Mouse (Mus musculus): ENCODE measurements around the gene Cltc. TPM values are rescaled to one million over a fixed set of nuclear protein-coding genes. Genes with fewer than 3 reads are reported as not detected.
A peak's percentile ranks its signal among the peaks of the same experiment; 100 is the strongest.
"Not testable (repeated sequence)": the region's sequence is repeated elsewhere in the genome, so short reads cannot be mapped to it uniquely, and the experiment has no call there.

Cltc gene
- polyA plus RNA-seq (2012; rRNA removed), result 193 and 196 TPM in 2 replicates

DNA sequence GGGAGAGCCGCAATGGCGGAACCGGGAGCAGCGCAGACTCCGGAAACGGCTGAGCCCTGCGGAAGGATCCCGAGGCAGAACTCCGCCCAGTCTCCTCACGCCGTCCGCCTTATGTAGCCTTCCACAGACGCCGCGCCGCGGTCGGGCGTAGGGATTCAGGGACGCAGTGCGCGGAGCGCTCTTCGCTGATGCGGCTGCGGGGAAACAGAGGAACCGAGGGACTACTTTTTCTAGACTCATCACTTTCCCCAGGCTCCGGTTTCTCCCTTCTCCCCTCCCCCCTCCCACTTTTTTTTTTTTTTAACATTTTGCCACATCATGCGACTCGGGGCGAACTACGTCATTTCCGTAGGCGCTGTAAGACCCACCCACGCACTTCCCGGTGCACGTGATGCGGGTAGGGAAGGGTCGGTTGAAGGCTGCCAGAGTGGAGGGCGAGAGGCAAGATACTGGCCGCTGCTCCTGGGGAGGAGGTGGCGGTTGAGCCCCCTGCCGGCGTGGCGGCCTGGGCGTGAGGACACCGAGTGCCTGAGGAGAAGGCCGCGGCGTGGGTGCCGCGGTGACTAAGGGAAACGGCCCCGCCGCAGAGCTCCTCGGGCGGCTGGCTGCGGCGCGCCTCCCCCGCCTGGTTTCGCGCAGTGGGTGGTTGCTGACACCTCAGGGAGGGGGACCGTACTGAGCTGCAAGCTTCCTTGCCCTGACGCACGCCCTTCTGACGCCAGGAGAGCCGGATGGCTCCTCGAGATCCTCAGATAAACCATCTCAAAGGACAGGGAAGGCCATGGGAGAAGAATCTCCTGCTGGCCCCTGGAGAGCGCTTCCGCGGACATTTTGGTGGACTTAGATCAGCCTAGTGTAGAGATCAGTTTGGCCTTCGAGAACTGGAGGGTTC, at the start of gene Cltc:
TSS of gene Cltc (minus strand) at position 86 of the 892 bp plus-strand sequence.
- peak; percentile 98 for DNase-seq (ENCODE audit: low spot score)

DNA sequence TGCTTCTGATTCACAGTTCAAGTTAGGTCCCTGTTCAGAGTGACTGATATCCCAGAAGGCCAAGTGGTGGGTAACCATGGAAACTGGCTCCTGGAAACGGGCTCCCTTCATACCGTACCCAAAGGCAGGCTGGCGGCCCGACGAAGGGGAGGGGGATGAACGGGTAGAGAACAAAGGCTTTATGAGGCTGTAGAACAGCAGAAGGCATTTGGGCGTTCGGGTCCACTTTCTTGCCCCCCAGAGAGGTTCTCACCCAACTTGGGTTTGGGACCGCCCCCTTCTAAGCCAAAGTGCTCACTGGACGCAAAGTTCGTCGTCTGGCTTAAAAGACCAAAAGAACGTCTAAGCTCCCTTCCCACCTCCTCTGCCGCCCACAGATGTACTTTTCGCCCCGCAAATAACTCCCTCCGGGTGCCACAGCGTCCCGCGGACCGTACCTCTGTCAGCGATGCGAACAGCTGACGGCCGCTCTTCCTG, 49.7 kb upstream of the Cltc start:
- DNase-seq (ENCODE audit: low spot score), result no peak

DNA sequence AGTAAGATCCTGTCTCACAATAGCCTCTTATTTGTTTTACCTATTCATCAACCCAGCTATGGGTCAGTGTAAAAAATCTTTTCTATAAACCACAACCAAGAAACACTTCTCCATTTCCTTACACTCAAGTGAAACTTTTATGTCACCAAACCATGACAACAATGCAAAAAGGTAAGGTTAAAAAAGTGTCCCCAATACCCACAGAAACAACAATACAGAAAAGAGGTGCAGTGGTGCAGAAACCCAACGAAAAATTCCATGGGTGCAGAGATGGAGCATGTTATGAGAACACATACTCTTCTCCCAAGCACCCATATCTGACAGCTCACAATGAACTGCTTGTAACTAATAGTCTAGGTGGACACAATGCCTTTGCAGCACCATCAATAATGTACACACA, 36.8 kb upstream of the Cltc start:
- no peak for DNase-seq (ENCODE audit: low spot score)

DNA sequence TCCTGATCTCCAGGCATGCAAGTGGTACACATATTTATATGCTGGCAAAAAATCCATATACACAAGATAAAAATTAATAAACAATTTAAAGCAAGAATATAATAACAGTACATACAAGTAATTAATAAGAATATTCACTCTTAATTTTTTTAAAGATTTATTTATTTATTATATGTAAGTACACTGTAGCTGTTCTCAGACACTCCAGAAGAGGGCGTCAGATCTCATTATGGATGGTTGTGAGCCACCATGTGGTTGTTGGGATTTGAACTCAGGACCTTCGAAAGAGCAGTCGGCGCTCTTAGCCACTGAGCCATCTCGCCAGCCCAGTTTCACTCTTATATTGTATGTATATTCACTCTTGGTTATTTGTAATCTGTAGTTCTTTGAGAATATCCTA, 30.1 kb upstream of the Cltc start:
- DNase-seq (ENCODE audit: low spot score), result not testable (repeated sequence)

DNA sequence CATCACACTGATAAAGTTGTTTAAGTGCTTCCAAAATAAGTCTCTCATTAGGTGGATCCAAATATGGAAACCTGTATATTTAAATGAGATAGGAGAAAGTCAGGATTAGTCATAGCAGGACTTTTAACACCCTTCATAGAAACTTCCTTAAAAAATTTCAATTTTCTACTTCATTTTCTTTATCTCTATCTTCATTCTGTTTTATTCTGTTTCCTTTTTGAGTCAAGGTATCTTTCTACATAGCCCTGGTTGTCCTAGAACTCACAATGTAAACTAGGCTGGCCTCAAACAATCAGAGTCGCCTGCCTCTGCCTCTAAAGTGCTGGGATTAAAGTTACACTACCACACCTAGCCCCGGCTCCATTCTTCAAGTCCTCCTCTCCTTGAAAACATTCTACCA, 28.4 kb upstream of the Cltc start:
- no peak for DNase-seq (ENCODE audit: low spot score)

DNA sequence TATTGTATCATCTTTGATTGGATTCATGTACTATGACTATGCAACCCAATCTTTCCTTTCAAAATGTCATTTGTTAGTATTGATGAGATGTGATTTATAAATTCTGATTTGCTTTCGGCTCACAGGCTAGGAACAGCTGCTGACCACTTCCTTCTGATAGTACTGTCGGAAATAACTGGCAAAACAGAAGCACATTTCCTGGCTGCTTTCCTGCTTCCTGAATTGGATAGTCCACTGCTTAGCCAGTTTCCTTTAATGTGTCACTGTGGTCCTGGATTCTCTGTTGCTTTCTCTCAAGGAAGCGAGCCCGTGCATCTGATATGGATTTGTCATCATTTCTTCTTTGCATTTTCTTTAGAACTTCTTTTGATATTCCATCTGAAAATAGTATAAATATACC, 12.5 kb upstream of the Cltc start:
- DNase-seq (ENCODE audit: low spot score), result no peak

DNA sequence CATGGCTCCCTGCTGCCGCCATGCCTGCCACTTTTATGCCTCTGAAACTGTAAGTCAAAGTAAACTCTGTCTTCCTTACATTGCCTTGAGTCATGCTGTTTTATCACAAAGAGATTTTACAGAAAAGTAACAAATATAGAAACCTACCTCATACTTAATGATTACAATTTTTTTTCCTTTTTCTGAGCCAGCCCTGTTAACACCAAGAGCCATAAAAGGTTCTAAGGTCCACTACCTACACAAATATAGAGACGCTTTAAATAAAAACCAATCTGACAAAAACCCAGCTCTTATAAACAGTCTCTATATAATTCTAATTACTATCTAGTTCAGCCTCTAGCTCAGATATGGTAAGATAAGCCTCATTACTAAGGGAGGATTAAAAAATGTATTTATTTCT, 7.1 kb upstream of the Cltc start:
- no peak for DNase-seq (ENCODE audit: low spot score)

DNA sequence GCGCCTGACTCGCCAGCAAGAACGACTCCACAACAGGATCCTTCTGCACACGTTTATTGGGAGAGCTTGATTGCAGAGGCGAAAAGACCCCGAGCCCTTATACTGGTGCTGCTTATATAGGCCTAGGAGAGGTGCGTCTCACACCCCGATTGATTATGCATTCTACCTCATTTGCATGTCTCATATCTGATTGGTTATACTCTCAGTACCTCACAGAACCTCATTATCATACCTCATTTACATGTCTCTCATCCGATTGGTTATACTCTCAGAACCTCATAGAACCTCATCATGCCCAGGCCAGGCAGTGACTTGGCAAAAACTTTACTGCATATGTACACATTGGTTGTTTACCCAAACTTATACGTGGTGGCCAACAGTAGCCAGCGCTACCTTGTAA, 5.8 kb upstream of the Cltc start:
- DNase-seq (ENCODE audit: low spot score), result not testable (repeated sequence)

DNA sequence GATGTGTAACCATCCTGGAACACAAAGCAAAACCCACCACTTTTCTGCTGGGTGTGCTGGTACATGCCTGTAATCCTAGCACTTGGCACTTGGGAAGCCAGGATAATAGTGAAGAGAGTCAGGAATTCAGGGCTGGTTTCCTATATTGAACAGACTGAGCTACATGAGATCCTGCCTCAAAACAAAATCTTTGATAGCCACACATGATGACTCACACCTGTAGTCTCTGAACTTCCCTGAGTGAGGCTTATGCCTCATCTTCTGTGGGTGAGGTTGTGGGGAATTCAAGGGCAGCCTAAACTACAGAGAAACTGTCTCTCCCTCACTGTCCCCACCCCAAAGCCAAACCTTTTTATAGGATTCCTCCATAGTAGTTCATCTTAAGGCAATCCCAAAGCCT, 3.0 kb upstream of the Cltc start:
- no peak for DNase-seq (ENCODE audit: low spot score)

DNA sequence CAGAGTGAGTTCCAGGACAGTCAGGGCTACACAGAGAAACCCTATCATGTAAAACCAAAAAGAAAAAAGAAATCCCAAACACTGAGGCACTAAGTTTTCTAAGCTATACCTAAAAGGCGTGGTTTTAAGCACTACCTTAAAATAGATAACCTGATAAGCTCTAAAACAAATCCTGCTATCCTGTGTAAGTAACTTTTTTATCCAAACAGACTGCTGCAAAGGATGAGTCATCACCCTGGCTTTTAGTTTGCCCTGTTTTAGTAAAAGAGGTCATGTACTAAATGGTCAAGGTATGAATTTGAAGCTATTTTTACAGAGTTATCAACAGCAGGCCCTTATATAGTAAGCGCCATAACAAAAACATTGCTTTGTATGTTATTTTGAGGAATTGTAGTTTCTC, 2.5 kb upstream of the Cltc start:
- no peak for DNase-seq (ENCODE audit: low spot score)

DNA sequence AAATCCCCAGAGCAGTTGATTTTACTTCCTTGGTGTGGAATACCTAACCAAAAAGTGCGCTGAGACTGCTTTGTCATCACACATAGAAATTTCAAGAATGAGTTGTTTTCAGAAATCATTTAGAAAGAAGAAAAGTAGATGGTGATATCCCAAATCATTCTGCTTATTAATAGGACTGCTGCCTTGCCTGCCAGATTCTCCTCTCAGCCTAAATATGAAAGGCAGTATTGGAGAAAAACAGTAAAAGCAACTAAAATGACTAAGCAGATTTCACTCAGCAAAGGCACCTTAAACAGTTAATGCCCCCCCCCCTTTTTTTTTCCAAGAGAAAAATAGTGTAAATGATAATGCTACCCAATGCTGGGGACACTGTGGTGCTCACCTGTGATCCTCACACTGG, 1.9 kb upstream of the Cltc start:
- DNase-seq (ENCODE audit: low spot score), result no peak

DNA sequence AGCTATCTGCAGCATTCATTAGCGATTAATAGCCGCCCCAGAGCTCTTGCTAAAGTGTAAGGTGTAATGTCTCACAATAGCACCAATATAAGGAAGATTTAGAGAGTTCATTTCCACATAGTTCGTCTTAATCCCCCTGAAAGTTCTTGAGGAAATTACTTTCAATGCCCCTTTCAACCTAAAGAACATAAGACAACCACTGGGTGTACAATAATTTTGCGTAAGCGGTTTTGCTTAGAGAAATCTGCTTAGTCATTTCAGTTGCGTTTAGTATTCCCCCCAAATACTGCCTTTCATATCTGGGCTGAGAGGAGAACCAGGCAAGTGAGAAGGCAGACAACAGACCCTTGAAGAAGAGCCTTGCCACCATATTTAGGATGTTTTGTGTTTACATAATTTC, 1.2 kb upstream of the Cltc start:
- DNase-seq (ENCODE audit: low spot score), result no peak

DNA sequence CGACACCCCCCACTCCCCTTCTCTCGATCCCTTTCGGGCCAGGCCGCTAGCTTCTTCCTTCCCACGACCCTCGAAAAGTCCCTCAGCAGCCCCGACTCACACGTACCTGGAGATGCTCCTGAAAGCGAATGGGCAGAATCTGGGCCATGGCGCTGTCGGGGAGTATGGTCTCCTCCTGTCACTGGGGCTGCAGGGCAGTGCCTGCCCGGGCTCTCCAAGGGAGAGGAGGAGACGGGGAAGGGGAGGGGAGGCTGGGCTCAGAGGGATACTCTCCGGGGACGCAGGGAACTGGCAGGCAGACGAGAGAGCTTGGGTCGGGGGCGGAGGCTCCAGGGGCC, 254 bp downstream of the Cltc start:
- DNase-seq (ENCODE audit: low spot score), result no peak

DNA sequence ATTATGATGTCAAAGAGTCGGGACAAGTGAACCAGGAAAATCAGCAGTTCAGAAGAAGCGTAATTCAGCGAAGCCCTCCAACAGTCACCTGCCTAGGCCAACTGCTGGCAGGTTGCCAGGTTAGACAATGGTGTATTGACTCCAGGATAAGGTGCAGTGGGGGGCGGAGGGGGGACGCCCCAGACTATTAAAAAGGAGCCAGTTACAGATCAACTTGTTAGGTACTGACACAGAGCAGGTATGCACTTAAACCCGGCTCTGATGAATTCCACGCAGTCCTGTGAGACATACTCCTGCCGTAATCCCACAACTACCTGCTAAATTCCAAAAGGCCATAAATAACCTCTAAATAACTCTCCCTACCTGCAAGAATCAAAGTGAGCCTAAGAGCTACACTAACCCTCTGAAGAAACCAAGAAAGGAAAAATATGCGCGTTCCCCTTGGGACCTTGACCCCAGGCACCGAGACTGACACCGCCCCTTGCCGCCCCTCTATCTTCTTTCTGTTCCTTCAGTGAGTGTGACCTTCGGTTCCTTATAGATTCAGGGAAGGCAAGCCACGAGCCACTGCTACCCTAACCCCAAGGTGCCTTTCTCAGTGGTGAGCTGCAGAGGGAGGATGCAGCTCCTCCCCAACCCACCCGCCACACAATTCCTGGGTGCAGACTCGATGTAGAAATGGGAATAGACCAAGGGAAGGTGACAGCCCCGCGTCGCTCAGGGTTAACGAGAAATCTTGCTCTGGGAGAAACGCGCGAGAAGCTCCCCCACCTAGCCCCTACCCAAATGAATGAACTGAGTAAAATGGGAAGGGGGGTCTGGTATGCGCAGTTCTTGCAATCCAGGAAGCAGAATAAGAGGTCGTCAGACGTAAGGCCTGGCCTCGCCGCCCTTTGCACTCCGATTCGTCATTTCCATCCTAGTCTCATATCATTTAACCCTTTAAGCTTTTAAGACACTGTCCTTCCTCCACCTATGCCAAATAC, 916 bp downstream of the Cltc start:
- peak; percentile 31 for DNase-seq (ENCODE audit: low spot score)

DNA sequence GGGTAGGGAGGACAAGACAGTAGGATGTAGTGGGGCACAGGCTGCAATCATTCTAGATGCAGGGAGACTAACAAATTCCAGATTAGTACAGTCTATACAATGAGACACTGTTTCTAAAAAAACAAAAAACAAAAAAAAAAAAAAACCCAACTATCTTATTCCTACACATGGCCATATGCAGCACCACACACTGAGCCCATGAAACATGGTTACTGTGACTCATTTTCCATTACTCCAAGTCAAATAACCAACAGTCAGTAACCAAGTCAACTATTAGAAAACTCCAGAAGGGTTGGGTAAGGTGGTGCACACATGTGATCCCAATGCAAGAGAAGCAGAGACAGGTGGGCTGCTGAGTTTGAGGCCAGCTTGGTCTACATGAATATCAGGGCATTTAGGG, 5.0 kb downstream of the Cltc start:
- DNase-seq (ENCODE audit: low spot score), result no peak

DNA sequence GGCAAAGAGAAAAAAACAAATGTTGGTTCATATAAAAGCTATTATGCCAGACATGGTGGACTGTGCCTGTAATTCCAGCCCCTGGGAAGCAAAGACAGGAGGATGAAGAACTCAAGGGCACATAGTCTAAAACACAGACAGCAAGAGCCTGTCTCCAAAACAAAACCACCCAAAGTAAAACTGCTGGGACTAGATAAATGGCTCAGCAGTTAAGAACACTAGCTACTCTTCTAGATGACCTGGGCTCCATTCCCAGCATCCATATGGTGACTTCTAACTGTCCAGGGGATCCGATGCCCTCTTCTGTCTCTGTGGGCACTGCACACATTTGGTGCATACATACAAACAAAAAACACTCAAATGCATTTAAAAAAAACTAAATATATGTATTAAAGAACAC, 6.4 kb downstream of the Cltc start:
- no peak for DNase-seq (ENCODE audit: low spot score)

DNA sequence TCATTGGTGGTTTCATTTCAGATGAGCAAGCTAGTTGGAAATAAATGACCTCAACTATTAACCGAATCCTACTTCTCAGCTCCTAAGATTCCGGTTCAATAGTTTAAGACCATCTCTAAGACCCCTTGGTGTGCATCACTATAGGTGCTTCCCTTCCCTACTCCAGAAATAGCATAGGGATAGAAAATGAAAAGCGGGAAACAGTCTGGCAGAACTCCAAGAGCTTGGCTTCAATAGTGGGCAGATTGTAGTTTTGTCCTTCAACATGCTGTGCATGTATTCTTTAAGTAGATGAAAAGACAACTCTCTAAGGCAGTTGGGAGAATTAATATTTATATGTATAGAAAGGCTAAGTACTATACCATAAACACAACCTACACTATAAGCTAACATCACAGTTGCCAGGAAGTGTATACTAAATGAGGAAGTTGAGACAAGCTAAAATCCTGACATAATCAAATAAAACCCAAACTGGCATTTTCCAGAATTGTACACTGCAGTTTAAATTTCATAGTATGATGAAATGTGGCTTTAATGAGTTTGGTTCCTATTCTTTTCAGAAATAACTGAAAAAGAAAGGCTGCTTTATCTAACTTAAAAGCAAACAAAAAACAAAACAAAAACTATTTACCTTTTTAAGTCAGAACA, 7.5 kb downstream of the Cltc start:
- no peak for DNase-seq (ENCODE audit: low spot score)

DNA sequence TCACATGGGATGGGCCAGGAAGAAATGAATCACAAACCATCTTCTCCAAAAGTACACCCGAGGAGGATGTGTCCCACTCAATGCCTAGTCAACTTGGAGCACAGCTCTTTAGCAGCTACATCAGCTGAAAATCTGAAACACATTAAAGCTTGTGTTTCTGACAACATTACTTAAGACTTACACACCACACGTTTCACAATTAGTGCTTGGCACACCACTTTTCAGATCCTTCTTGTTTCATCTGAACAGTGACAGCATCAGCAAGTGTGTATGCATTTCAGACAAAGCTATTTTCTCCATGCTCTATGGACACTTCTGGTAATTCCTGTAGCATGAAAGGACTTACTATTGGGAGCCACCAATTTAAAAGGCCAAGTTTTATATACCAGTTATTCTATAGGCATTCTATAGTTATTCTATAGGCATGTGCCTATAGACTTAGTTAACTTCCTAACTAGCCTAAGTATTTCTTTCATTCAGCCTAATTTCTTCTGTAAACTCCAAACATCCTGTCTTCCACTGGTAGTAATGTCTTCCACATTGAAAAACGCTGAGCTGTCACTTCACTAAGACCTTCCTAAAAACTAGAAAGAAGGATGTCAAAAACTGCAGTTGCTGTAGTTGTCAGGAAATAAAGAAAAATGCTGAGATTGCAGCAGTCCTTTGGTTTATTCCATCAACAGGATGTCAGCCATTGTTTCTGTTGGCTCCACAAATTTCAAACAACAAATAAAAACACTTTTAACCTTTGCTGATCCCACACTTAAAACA, 11.5 kb downstream of the Cltc start:
- DNase-seq (ENCODE audit: low spot score), result no peak

DNA sequence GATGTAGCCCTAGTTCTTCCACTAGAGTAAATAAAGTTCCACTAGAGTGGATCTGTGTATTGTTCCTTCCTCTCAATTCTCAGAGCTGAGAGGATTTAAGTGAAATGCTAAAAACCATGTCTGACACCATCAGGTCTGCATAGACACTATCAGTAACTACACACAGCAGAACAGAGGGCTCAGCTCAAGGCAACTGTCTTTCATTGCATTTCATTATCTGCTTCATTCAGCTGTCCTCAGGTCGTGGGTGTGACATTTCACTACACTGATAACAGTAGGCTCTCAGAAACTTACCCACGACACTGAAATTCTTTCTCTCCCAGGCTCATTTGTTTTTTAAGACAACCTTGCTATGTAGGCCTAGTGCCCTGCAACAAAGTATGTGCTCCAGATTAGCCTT, 14.8 kb downstream of the Cltc start:
- DNase-seq (ENCODE audit: low spot score), result no peak

DNA sequence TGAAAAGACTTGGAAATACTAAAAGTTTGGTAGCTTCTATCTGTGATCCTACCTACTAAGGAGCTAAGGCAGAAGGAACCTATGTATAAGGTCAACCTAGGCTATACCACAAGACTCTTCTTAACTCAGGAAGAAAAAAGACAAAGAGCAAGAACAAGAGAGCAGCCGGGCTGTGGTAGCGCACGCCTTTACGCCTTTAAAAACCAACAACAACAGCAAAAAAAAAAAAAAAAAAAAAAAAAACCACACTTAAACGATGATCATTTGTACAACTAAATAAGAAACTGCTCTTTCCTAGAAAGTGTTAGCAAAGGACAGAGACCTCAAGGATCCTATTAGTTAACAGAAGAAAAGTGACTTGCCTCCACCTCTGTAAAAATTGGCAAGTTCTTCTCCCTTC, 15.9 kb downstream of the Cltc start:
- DNase-seq (ENCODE audit: low spot score), result no peak

DNA sequence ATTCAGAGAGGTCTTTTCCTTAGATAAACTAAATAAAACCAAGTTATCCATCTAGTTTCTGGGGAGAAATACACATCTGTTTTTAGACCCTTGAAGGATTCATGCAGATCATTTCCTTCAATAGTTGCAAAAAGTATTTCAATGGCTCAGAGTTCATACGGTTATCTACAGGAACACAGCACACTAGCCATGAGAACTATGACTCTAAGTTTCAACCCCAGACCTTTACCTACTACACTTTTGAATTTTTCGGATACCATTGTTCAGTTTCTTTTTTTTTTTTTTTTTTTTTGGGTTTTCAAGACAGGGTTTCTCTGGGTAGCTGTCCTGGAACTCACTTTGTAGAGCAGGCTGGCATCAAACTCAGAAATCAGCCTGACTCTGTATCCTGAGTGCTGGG, 17.9 kb downstream of the Cltc start:
- no peak for DNase-seq (ENCODE audit: low spot score)

Measured in urinary bladder, adult 2 months (tissue).